Mouse (Mus musculus) 416B (cell line): ENCODE data around the gene Ttc8.
A peak's percentile ranks its signal among the peaks of the same experiment; 100 is the strongest.
"Not testable (repeated sequence)": the region's sequence is repeated elsewhere in the genome, so short reads cannot be mapped to it uniquely, and the experiment has no call there.

ENCODE experiments used
- DNase-seq: peaks from one replicate; pipeline ENCODE4 v3.0.0; 2011; ENCODE audit warnings: low read depth

Ttc8 gene

GRCm38 (mm10) chr12:98920194-98920991, at the start of gene Ttc8:
Gene Ttc8 (plus strand): TSS chr12:98920574.
- no peak for DNase-seq

GRCm38 (mm10) chr12:98872836-98873235, 47.5 kb upstream of the Ttc8 start:
- DNase-seq = no peak

GRCm38 (mm10) chr12:98875216-98875615, 45.2 kb upstream of the Ttc8 start:
- DNase-seq = no peak

DNA sequence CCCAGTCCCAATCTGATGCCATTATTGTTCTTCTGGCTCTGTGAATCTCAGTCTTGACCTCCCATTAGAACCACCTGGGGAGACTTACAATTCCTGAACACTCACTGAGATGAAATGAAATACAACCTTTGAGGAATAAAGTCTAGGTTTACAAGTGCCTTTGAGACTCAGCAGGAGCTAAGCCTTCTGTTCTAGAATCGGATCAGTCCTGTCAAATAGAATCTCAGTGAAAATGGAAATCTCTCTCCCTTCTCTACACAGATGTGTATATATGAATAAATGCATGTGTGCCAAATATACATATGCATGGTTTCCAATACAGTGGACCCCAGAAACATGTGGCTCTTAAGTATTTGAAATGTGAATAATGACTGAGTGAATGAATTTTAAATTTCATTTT, 41.7 kb upstream of the Ttc8 start:
- DNase-seq = no peak

- DNase-seq = no peak
These were observed 38.6 kb upstream of the Ttc8 start for GRCm38 (mm10) chr12:98881796-98882195.

GRCm38 (mm10) chr12:98884515-98884914, 35.9 kb upstream of the Ttc8 start:
- peak; percentile 67 for DNase-seq

DNA sequence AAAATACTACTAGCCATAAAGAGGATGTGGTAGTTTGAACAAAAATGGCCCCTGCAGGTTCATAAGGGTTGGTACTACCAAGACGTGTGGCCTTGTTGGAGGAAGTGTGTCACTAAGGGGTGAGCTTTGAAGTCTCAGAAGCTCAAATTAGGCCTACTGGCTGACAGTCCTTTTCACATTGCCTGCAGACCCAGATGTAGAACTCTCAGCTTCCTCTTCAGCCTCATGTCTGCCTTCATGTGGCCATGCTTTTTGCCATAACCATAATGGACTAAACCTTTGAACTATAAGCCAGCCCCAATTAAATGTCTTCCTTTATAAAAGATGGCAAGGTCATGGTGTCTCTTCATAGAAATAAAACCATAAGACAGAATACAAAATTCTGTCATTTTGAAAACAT, 23.6 kb upstream of the Ttc8 start:
- no peak for DNase-seq

DNA sequence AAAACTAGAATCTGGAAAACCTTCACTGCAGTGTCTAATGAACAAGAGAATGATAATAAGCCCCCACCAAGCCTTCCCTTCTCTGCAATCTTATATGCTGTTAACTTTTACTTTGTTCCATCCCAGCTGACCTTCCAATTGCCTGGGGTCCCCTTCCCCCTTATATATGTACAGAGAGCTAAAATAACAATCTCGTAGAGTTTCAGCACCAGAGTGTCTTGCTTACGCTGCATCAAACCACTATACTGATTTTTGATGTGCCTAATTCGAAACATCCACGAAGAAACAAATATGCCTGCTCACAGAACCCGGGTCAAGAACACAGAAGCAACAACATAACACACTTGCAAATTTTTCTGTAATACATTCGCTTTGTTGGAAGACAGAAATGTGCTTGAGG, 20.7 kb upstream of the Ttc8 start:
- DNase-seq = no peak

DNA sequence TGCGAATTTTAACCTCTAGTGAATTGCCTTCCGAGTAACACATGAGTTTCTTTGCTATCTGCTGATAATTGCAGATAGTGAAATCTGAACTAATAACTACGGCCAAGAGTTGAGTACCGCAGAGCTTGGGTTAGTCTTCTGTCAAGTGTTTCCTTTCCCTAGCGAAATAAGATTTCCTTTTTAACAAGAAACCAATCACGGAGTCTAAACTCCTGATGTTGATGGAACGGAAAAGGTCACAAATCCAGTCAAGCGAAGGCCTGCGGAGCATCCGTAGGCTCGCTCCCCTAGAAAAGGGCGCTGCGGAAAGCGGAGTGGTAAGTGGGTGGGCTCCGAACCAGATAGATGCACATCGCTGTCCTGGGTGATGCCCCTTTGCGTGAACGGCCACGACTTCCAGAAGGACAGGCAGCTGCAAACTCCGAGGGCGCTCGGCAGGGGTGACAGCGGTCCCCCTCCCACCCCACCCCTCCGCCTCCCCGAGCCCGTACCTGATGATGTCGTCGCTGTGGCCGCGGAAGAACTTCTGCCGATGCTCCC, 20.0 kb upstream of the Ttc8 start:
- DNase-seq = no peak

GRCm38 (mm10) chr12:98900881-98901801, 19.2 kb upstream of the Ttc8 start, which contains the start of gene Eml5:
Gene Eml5 (minus strand): TSS chr12:98901484.
- no peak for DNase-seq

GRCm38 (mm10) chr12:98905466-98905865, 14.9 kb upstream of the Ttc8 start:
- DNase-seq = no peak

DNA sequence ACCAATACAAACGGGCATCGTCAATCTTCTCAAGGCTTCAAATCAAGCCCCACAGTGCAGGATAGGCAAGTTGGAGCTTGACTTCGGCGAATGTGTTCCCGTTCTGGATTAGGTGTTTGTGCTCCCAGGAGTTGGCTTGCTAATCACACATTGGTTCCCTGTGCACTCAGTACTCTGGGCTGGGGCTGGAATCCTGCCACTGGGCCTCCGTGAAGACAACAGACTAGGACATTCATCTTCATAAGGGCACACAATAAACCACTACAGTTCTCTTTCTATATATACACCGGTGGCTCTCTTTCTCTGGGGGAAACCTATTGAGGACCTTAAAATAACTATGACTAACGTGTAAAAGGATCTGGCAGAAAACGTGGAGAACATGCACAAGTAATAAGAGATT, 10.3 kb upstream of the Ttc8 start:
- no peak for DNase-seq

DNA sequence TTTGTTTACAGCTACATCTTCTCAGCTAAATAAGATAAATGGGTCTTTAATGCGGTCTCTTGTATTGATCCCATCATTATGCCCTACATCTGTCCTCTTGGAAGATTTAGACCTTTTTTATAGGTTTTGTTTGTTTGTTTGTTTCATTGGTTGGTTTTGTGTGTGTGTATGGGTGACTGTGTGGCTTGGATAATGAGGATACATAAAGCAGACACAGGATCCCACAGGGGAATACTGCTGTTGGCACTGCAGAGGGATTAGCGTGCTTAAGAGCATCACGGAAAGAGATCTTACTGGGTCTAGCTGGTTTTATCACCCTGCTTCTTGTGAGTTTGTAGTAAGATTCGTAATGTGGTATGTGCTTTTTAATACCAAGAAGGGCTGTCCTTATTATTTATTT, 10.8 kb downstream of the Ttc8 start:
- DNase-seq = no peak

DNA sequence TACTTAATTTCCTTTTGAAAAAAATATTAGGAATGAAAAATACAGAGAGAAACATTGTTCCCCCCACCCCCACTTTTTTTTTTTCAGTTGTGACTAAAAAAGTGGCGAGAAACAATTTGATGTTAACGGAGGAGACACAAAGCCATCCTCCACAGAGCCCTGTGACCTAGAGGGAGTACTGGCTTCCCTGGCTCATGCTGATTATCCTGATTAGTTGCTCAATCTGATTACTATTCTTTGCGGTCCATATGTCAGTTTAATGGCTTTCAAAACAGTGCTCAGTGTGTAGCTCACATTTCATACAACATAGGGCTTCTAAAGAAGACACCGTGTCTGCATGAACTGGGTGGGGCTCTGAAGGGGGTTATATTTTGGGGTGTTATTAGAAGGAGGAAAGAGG, 12.1 kb downstream of the Ttc8 start:
- DNase-seq = no peak

GRCm38 (mm10) chr12:98932856-98933255, 12.5 kb downstream of the Ttc8 start:
- DNase-seq = no peak

GRCm38 (mm10) chr12:98951295-98951694, 30.9 kb downstream of the Ttc8 start:
- DNase-seq = not testable (repeated sequence)

- no peak for DNase-seq
These were observed 36.6 kb downstream of the Ttc8 start for GRCm38 (mm10) chr12:98956951-98957350.

DNA sequence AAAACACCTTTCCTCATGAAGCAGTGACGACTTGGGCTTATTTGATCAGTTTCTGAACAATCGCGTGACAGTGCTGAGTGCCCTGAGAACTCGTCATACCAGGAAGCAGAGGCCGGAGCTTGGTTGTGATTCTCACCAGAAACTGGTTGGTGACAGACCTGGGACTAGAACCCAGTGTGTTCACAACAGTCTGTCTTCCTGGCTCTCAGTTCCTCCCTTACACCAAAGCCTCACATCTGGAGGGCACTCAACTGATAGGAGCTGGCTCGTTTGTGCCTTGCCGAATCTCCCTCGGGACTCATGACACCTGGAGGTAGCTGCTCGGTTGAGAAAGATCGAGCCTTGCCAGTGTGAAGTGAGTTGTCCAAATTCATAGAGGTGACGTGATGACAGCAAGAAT, 37.1 kb downstream of the Ttc8 start:
- DNase-seq = no peak

- no peak for DNase-seq
These were observed 40.6 kb downstream of the Ttc8 start for GRCm38 (mm10) chr12:98961008-98961407.

DNA sequence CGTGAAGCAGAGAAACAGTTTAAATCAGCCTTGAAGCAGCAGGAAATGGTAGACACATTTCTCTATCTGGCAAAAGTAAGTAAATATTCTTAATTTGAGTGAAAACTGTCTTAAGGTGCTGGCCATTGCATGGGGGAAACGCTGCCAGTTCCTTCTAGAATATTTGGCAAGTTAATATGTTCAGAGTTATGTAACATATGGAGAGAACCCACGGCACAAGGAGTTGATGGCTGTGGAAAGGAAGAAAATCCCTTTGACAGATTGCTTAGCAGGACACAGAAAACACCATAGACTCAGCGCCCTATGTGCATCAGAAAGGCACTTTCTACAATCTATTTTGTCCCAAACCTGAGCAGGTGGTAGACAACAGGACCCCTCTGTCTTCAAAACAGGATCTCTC, 41.0 kb downstream of the Ttc8 start:
- no peak for DNase-seq

- peak; percentile 3 for DNase-seq
These were observed 45.2 kb downstream of the Ttc8 start for GRCm38 (mm10) chr12:98965441-98966135.

GRCm38 (mm10) chr12:98972291-98972690, 51.9 kb downstream of the Ttc8 start:
- DNase-seq = no peak
